ENCODE assay signal across 23 mouse cellular contexts in genomic region chr10:42115224-42115919, GRCm38 (mm10).
DNase-seq lines count a peak whose midpoint lies in the region; ATAC-seq and TF ChIP-seq lines count a peak whose summit lies in the region.
"Had no signal": no experiment of that assay in that cellular context is flagged by ENCODE, and none has a peak within 500 bp of the region (broad histone marks: within the 10 kb centered on the region; RNA-seq: fewer than 3 reads in every experiment).

No protein-coding gene starts in this region.

- H3K27ac ChIP-seq in intestine, postnatal 0 days (ENCODE audit: low read depth, low read length): peak overlapping the region; percentile 31; the same call in 1 of the 2 replicates
- H3K27ac ChIP-seq in kidney, postnatal 0 days: peak overlapping the region; percentile 27; the same call in 1 of the 2 replicates
- peak overlapping the region; percentile 24; the same call in 1 of the 2 replicates for H3K27ac ChIP-seq in macrophage
- H3K27ac ChIP-seq: embryonic facial prominence, embryonic 15.5 days; forebrain, embryonic 10.5 days; hindbrain, embryonic 12.5 days; midbrain, embryonic 12.5 days; neural tube, embryonic 15.5 days had no signal

- no peak for TF ChIP-seq CTCF in intestine, postnatal 0 days (IDR thresholded peaks at IDR 0.05; ENCODE audit: low read depth)
- no peak for TF ChIP-seq CTCF in kidney, postnatal 0 days (IDR thresholded peaks at IDR 0.05; ENCODE audit: low read depth)

- no peak overlapping the region for H3K4me2 ChIP-seq in intestine, postnatal 0 days (replicated peaks; ENCODE audit: low read depth)
- H3K4me2 ChIP-seq in kidney, postnatal 0 days (ENCODE audit: low read length): no peak overlapping the region
- H3K4me2 ChIP-seq: embryonic facial prominence, embryonic 15.5 days; hindbrain, embryonic 12.5 days; liver, embryonic 11.5 days; midbrain, embryonic 12.5 days; neural tube, embryonic 15.5 days had no signal

- ATAC-seq in intestine, postnatal 0 days: peak; percentile 69
- ATAC-seq in kidney, postnatal 0 days (replicated peaks; ENCODE audit: low FRiP score, low read depth): no peak; the same call in 1 of the 2 replicates
- ATAC-seq: inflammation-experienced regulatory T-cells, adult 6 months had no signal

- H3K9ac ChIP-seq in intestine, postnatal 0 days (ENCODE audit: low read depth, low read length): no peak overlapping the region; the same call in 1 of the 2 replicates
- H3K9ac ChIP-seq in kidney, postnatal 0 days (ENCODE audit: low read depth, low read length): no peak overlapping the region
- H3K9ac ChIP-seq: embryonic facial prominence, embryonic 15.5 days; hindbrain, embryonic 12.5 days; midbrain, embryonic 12.5 days; neural tube, embryonic 15.5 days had no signal

- peaks cover 2% of the 10 kb centered on the region; the same call in 1 of the 2 replicates for H3K4me1 ChIP-seq in intestine, postnatal 0 days (replicated peaks; ENCODE audit: control insufficient read depth, insufficient read depth, low read length)
- H3K4me1 ChIP-seq in kidney, postnatal 0 days (replicated peaks; ENCODE audit: insufficient read depth, low read length): no peaks in the 10 kb centered on the region
- H3K4me1 ChIP-seq: midbrain, embryonic 12.5 days had no signal

- no peaks in the 10 kb centered on the region for H3K27me3 ChIP-seq in intestine, postnatal 0 days (replicated peaks; ENCODE audit: control insufficient read depth, insufficient read depth, low read length)
- H3K27me3 ChIP-seq in kidney, postnatal 0 days (ENCODE audit: insufficient read depth, low read length): no peaks in the 10 kb centered on the region
- H3K27me3 ChIP-seq: CH12.LX; embryonic facial prominence, embryonic 15.5 days; hindbrain, embryonic 12.5 days; neural tube, embryonic 15.5 days had no signal

- no peak overlapping the region for H3K4me3 ChIP-seq in intestine, postnatal 0 days (ENCODE audit: low read depth, low read length)
- H3K4me3 ChIP-seq in kidney, postnatal 0 days (replicated peaks; ENCODE audit: low read depth, low read length): no peak overlapping the region
- H3K4me3 ChIP-seq in macrophage (ENCODE audit: inconsistent target): no peak overlapping the region
- H3K4me3 ChIP-seq: embryonic facial prominence, embryonic 15.5 days; forebrain, embryonic 10.5 days; hindbrain, embryonic 12.5 days; midbrain, embryonic 12.5 days; myocyte; neural tube, embryonic 15.5 days had no signal

- peaks cover 6% of the 10 kb centered on the region; the same call in 1 of the 2 replicates for H3K9me3 ChIP-seq in intestine, postnatal 0 days (ENCODE audit: control insufficient read depth)
- no peaks in the 10 kb centered on the region for H3K9me3 ChIP-seq in kidney, postnatal 0 days (replicated peaks; ENCODE audit: low read length)
- H3K9me3 ChIP-seq: embryonic facial prominence, embryonic 15.5 days; midbrain, embryonic 12.5 days; neural tube, embryonic 15.5 days had no signal

- WGBS in intestine, postnatal 0 days: 73% methylated on average over 4 of the region's 4 CpGs
- 64% methylated on average over 4 of the region's 4 CpGs for WGBS in kidney, postnatal 0 days
- WGBS in macrophage (ENCODE audit: missing documents): 91% methylated on average over 4 of the region's 4 CpGs

- H3K79me2 ChIP-seq in macrophage (ENCODE audit: inconsistent target): no peaks in the 10 kb centered on the region

- H3K36me3 ChIP-seq in intestine, postnatal 0 days (ENCODE audit: control insufficient read depth, insufficient read depth): no peaks in the 10 kb centered on the region
- H3K36me3 ChIP-seq in kidney, postnatal 0 days (ENCODE audit: insufficient read depth, low read length): no peaks in the 10 kb centered on the region
- H3K36me3 ChIP-seq in macrophage (ENCODE audit: inconsistent target): no peaks in the 10 kb centered on the region
- H3K36me3 ChIP-seq: embryonic facial prominence, embryonic 15.5 days; forebrain, embryonic 10.5 days; hindbrain, embryonic 12.5 days; midbrain, embryonic 12.5 days; neural tube, embryonic 15.5 days had no signal

- DNase-seq in cerebellum, postnatal 10 days: peak; percentile 65 to 72
- no peak for DNase-seq in cerebellum, adult 9-10 months
- DNase-seq in kidney, postnatal 0 days (ENCODE audit: low spot score): peak; percentile 84
- DNase-seq in thymus, adult 18-20 months: no peak
- no peak for DNase-seq in thymus, postnatal 10 days (ENCODE audit: low spot score in 2 of 2)
- DNase-seq in frontal cortex, postnatal 14 days (ENCODE audit: low spot score in 2 of 2): no peak
- DNase-seq: adrenal gland, adult 8-10 months; embryo, embryonic 11 days; gastrocnemius, postnatal 10 days; lung, adult 2 months; retina, postnatal 1 day; thymus, postnatal 36 days had no signal

Comparison
In these comparisons a context has a peak if more than half of its experiments do, and no peak if none do; other contexts are left out.
1. DNase-seq: peak in cerebellum, postnatal 10 days (2 of 2) and kidney, postnatal 0 days (single experiment); none in cerebellum, adult 9-10 months (single experiment), thymus, adult 18-20 months (0 of 2), thymus, postnatal 10 days (0 of 2) and frontal cortex, postnatal 14 days (0 of 2).
2. Peak in every context shown above with its lines, with median percentiles within 50 percentile points of each other: H3K27ac ChIP-seq.